Mouse (Mus musculus): Measurements from ENCODE around the gene Scgb1c1. TPM values are rescaled to one million over a fixed set of nuclear protein-coding genes. Genes with fewer than 3 reads are reported as not detected.

Scgb1c1 gene
- polyA plus RNA-seq, 1 experiment from 2014 or later, result not detected

GRCm38 (mm10) chr7:140847755-140848580 is 2.6 kb downstream of the Scgb1c1 start, which contains the start of gene Odf3:
Odf3 (plus strand) TSS chr7:140847805.
- Histone ChIP-seq H3K27ac (replicated peaks) (no peak within 1 kb of the TSS), H3K4me3 (no peak within 1 kb of the TSS), H3K4me1 (peaks cover 3% of the 10 kb centered on the region; the same call in 1 of the 2 replicates), H3K27me3 (ENCODE audit: low read depth, poor library complexity, severe bottlenecking) (peaks cover 15% of the 10 kb centered on the region; the same call in 1 of the 2 replicates), H3K36me3 (peaks cover 18% of the 10 kb centered on the region), H3K9me3 (replicated peaks) (no peaks in the 10 kb centered on the region)
- no peak for DNase-seq (ENCODE audit: low spot score)
- 75% methylated on average over 11 of the region's 11 CpGs for WGBS

GRCm38 (mm10) chr7:140848591-140848990 is 3.2 kb downstream of the Scgb1c1 start:
- Histone ChIP-seq H3K4me1 (peaks cover 3% of the 10 kb centered on the region; the same call in 1 of the 2 replicates), H3K36me3 (peaks cover 24% of the 10 kb centered on the region), H3K9me3 (replicated peaks) (no peaks in the 10 kb centered on the region), H3K27ac (replicated peaks) (no peak overlapping the region), H3K27me3 (ENCODE audit: low read depth, poor library complexity, severe bottlenecking) (peaks cover 9% of the 10 kb centered on the region; the same call in 1 of the 2 replicates), H3K4me3 (no peak overlapping the region)
- WGBS, result 90% methylated on average over 10 of the region's 10 CpGs
- no peak for DNase-seq (ENCODE audit: low spot score)

DNA sequence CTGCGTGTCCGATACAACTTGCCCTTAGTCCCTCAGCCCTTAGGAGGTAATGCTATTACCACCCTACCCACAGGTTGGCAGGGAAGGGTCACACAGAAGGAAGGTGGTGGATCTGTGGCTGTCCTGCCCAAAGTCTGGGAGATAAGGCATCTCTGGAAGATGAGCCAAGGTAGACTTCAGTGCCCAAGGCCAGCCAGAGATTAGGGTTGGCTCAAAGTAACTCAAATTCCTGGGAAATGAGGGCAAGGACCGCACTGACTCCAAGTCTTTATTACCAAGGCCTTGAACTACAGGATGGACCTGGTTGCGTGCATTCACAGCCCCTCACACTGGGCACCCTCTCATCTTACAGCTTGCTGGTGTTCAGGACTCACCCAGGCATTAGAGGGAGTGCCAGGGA is 6.6 kb downstream of the Scgb1c1 start:
- no peaks in the 10 kb centered on the region for H3K27me3 ChIP-seq (ENCODE audit: low read depth, poor library complexity, severe bottlenecking)
- H3K36me3 ChIP-seq, result peaks cover 38% of the 10 kb centered on the region
- no peaks in the 10 kb centered on the region for H3K9me3 ChIP-seq (replicated peaks)
- H3K4me1 ChIP-seq, result peaks cover 15% of the 10 kb centered on the region
- DNase-seq (ENCODE audit: low spot score), result no peak
- no peak overlapping the region for H3K4me3 ChIP-seq
- H3K27ac ChIP-seq (replicated peaks), result no peak overlapping the region
- 98% methylated on average over 4 of the region's 4 CpGs for WGBS

DNA sequence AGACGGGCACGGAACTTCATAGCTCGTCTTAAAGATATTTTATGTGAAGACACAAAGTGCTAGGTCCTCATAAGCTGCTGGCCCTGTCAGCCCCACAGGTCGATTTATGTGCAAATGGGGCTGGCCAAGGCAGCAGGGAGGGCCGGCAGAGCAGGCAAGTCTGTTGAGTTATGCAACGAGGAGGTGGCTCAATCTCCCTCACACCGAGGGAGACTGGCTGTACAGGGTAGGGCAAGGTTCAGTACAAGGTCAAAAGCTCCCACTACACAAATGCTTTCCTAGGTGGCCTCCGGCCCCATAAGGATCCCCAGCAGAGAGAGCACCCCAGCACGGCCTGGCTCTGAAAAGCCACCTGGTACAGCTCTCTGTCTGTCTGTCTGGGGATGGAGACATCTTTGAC is 8.0 kb downstream of the Scgb1c1 start:
- Histone ChIP-seq H3K27ac (replicated peaks) (no peak overlapping the region), H3K36me3 (peaks cover 40% of the 10 kb centered on the region), H3K4me1 (peaks cover 27% of the 10 kb centered on the region), H3K27me3 (ENCODE audit: low read depth, poor library complexity, severe bottlenecking) (no peaks in the 10 kb centered on the region), H3K9me3 (replicated peaks) (no peaks in the 10 kb centered on the region), H3K4me3 (no peak overlapping the region)
- 86% methylated on average over 9 of the region's 9 CpGs for WGBS
- DNase-seq (ENCODE audit: low spot score), result no peak

DNA sequence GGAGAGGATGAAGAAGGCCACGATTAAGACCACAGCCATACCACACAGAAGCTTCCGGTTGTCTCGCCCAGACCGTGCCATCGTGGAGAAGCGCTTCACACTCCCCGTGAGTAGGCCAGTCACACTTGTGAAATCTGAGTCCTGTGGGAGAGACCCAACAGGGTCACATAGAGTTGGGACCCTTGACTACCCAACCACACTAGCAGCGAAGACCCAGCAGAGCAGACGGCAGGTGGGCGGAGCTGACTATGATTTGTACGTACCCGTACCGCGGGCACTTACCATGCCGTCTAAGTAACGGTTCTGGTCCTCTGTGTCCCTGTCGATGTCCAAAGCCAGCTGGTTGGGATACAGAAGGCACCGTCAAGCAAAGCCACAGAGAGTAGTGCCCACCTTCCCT is 9.1 kb downstream of the Scgb1c1 start:
- WGBS, result 95% methylated on average over 18 of the region's 18 CpGs
- Histone ChIP-seq H3K4me3 (no peak overlapping the region; the same call in 1 of the 2 replicates), H3K27me3 (ENCODE audit: low read depth, poor library complexity, severe bottlenecking) (no peaks in the 10 kb centered on the region)

GRCm38 (mm10) chr7:140855181-140855580 is 9.8 kb downstream of the Scgb1c1 start:
- no peak for DNase-seq (ENCODE audit: low spot score)
- 80% methylated on average over 9 of the region's 9 CpGs for WGBS
- H3K27me3 ChIP-seq (ENCODE audit: low read depth, poor library complexity, severe bottlenecking), result no peaks in the 10 kb centered on the region
- peak overlapping the region; percentile 90 for H3K4me3 ChIP-seq
- H3K9me3 ChIP-seq (replicated peaks), result no peaks in the 10 kb centered on the region
- H3K4me1 ChIP-seq, result peaks cover 37% of the 10 kb centered on the region
- H3K27ac ChIP-seq (replicated peaks), result peak overlapping the region; percentile 90; the same call in 1 of the 2 replicates
- H3K36me3 ChIP-seq, result peaks cover 58% of the 10 kb centered on the region

More for the DNA sequence above, 9.1 kb downstream of the Scgb1c1 start:
- Histone ChIP-seq H3K36me3 (peaks cover 51% of the 10 kb centered on the region), H3K4me1 (peaks cover 35% of the 10 kb centered on the region), H3K27ac (replicated peaks) (no peak overlapping the region), H3K9me3 (replicated peaks) (no peaks in the 10 kb centered on the region)
- no peak for DNase-seq (ENCODE audit: low spot score)

- H3K4me1 ChIP-seq, result peaks cover 37% of the 10 kb centered on the region
- H3K4me3 ChIP-seq, result peak within 1 kb of the TSS; percentile 90
- no peaks in the 10 kb centered on the region for H3K9me3 ChIP-seq (replicated peaks)
- peaks cover 68% of the 10 kb centered on the region for H3K36me3 ChIP-seq
- peak within 1 kb of the TSS; percentile 90 for H3K27ac ChIP-seq (replicated peaks)
- DNase-seq (ENCODE audit: low spot score), result peak; percentile 91
- 1% methylated on average over 51 of the region's 51 CpGs for WGBS
- no peaks in the 10 kb centered on the region for H3K27me3 ChIP-seq (ENCODE audit: low read depth, poor library complexity, severe bottlenecking)
Observed at GRCm38 (mm10) chr7:140855860-140856784, 10.8 kb downstream of the Scgb1c1 start, which contains the start of gene Gm45785. Gm45785 (minus strand) TSS chr7:140856331.

DNA sequence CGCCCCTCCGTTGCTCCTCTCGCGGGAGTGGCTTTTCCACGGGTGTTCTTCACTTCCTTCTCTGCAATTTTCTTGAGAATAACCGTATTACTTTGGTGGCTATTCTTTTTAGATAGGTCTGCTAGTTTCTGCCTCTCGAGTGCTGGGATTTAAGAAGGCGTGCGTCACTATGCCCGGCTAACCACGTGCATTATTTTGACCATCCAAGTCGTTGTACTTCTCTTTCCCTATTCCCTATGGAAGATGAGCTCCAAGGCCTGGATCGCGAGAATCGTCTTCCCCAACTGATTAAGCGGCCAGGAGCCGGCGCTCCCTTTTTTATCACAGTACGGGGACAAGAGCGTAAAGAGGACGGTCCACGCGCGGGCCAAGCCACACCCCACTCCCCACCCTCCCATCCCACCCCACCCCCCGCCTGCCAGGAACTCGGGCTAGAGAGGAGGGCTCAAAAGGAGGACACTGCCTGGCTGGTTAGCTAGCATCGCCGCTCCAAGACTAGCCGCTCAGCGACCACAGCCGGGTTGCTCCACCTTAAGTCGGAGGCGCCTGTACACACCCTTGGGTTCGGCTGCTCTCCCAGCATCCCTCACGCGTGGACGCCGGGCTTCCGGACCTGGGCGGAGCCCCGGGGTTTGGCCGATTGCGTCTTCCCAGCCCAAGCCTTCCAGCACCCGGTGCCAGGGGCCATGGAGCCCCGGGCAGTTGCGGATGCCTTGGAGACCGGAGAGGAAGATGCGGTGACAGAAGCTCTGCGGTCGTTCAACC is 11.6 kb downstream of the Scgb1c1 start, which contains the start of gene Ric8a:
TSS of gene Ric8a (plus strand) at position 173 of the 765 bp plus-strand sequence.
- peak; percentile 82 for DNase-seq (ENCODE audit: low spot score)
- H3K36me3 ChIP-seq, result peaks cover 69% of the 10 kb centered on the region
- under 1% methylated on average over 50 of the region's 50 CpGs for WGBS

DNA sequence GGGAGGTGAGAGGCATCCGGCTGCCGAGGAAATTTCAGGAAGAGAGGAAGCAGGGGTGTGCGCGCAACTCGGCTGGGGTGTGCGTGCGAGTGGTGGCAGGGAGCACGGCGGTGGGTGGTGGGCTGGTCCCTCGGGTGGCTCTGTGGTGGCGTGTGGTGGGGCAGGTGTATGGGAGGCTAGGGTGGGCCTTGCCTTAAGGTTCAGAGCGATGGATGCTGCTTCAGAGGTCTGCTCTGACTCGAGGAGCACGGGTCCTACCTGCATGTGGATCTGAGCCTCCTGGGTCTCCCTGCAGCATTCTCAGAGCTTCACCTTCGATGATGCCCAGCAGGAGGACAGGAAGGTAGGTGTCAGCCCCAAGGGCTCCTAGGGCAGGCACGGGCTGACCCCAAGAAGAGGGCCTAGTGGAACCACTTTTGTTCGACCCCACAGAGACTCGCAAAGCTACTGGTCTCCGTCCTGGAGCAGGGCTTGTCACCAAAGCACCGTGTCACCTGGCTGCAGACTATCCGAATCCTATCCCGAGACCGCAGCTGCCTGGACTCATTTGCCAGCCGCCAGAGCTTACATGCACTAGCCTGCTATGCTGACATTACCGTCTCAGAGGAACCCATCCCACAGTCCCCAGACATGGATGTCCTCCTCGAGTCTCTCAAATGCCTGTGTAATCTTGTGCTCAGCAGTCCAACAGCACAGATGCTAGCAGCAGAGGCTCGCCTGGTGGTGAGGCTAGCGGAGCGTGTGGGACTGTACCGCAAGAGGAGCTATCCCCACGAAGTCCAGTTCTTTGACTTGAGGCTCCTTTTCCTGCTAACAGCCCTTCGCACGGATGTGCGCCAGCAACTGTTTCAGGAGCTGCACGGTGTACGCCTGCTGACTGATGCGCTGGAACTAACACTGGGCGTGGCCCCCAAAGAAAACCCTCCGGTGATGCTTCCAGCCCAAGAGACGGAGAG is 12.5 kb downstream of the Scgb1c1 start, which contains the start of gene Bet1l:
TSS of gene Bet1l (minus strand) at position 28 of the 956 bp plus-strand sequence.
- H3K4me1 ChIP-seq, result peaks cover 37% of the 10 kb centered on the region
- H3K27me3 ChIP-seq (ENCODE audit: low read depth, poor library complexity, severe bottlenecking), result no peaks in the 10 kb centered on the region
- WGBS, result 43% methylated on average over 40 of the region's 40 CpGs
- peak within 1 kb of the TSS; percentile 90 for H3K4me3 ChIP-seq
- H3K9me3 ChIP-seq (replicated peaks), result no peaks in the 10 kb centered on the region
- peak within 1 kb of the TSS; percentile 90 for H3K27ac ChIP-seq (replicated peaks)
- no peak for DNase-seq (ENCODE audit: low spot score)
- H3K36me3 ChIP-seq, result peaks cover 69% of the 10 kb centered on the region

More for the DNA sequence above, 11.6 kb downstream of the Scgb1c1 start, which contains the start of gene Ric8a:
- Histone ChIP-seq H3K4me1 (peaks cover 37% of the 10 kb centered on the region), H3K27ac (replicated peaks) (peak within 1 kb of the TSS; percentile 90), H3K27me3 (ENCODE audit: low read depth, poor library complexity, severe bottlenecking) (no peaks in the 10 kb centered on the region), H3K9me3 (replicated peaks) (no peaks in the 10 kb centered on the region), H3K4me3 (peak within 1 kb of the TSS; percentile 90)

DNA sequence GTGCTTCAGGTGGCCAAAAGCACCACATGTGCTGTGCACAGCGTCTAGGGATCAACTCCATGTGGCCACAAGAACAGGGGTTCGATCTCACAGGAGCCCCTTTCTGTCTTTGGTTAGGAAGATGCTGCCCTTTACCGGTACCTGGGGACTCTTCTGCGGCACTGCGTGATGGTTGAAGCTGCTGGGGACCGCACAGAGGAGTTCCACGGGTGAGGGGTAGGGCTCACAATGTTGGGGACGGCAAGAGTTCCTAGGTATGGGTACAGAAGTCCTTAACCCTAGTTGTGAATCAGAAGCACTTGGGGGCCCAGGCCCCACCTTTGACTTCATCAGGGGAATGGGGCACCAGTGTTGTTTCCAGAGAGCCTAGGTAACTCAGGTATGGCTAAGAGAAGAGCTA is 13.4 kb downstream of the Scgb1c1 start:
- H3K9me3 ChIP-seq (replicated peaks), result no peaks in the 10 kb centered on the region
- peak overlapping the region; percentile 90; the same call in 1 of the 2 replicates for H3K27ac ChIP-seq (replicated peaks)
- H3K4me1 ChIP-seq, result peaks cover 37% of the 10 kb centered on the region
- no peak for DNase-seq (ENCODE audit: low spot score)
- WGBS, result 94% methylated on average over 8 of the region's 8 CpGs
- peak overlapping the region; percentile 90 for H3K4me3 ChIP-seq
- H3K27me3 ChIP-seq (ENCODE audit: low read depth, poor library complexity, severe bottlenecking), result no peaks in the 10 kb centered on the region
- peaks cover 69% of the 10 kb centered on the region for H3K36me3 ChIP-seq

- Histone ChIP-seq H3K36me3 (peaks cover 69% of the 10 kb centered on the region), H3K4me1 (peaks cover 32% of the 10 kb centered on the region), H3K27ac (replicated peaks) (no peak overlapping the region), H3K4me3 (no peak overlapping the region), H3K9me3 (replicated peaks) (no peaks in the 10 kb centered on the region), H3K27me3 (ENCODE audit: low read depth, poor library complexity, severe bottlenecking) (no peaks in the 10 kb centered on the region)
- WGBS, result 89% methylated on average over 6 of the region's 6 CpGs
- DNase-seq (ENCODE audit: low spot score), result no peak
Observed at GRCm38 (mm10) chr7:140859997-140860396, 14.7 kb downstream of the Scgb1c1 start.

Measured in midbrain, embryonic 10.5 days (tissue).